Mouse (Mus musculus): ENCODE data around the gene Gm45711.

The Gm45711 gene

DNA sequence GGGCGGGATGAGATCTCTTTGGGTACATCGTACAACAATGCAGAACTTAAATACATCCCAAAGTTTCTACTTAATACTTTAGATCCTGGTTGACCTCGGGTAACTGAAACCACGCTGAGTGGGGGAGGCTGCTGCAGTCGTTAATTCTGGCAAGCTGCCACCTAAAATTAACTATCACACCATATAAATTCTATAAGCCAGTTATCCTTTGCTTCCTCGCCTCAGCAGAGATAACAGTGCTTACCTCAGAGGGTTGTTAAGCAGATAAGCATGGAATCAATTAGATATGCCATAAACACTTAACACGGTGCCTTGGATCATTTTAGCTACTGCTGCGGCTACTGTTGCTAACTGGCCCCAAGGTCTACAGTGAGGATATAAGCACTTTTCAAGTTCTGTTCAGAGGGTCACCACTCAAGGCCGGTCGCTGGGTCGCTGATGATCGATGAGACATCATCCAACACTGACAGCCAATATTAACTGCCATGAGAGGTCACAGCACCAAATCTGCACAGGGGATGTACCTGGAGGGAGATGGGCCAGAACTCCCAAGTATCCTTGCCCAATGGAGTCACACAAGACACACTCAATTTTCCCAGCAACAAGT lies 67.7 kb downstream of the Gm45711 start:
- no peak for DNase-seq (ENCODE audit: low read depth, low spot score)

DNA sequence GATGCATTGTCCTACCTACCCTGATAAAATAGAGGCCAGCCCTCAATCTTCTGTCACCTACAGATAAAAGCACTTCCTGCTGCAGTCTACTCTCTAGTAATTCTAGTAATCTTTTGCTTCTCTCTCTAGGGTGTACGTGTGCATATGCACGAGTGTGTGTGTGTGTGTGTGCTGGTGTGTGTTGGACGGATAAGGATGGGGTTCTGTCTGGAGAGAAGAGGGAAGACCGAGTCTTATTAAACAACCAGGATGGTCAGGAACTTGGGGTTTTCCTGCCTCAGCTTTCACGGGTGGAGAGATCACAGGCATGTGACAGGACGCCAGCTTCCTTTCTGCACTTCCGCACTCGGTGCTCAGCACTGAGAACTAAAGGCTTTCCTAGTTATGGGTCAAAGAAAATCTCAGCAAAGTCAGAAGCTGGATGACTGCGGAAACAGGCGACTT lies 70.4 kb downstream of the Gm45711 start:
- no peak for DNase-seq (ENCODE audit: low read depth, low spot score)

DNA sequence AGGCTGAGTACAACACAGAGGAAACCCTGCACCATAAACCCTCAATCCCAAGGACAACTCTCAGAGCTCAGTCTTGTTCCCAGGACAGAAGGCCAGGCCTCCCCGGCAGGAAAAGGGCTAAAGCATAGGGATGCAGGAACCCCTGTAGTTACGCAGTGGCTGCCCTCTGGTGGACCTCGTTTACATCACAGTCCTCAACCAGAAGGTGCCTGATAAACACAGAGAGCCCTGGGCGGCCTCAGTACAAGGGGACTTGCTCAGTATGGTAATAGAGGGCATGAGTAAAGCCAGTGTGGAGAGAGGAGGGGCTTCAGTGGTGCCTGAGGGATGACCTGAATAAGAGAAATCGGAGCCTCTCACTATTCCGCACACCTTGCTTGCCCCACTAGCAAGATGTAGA lies 75.3 kb downstream of the Gm45711 start:
- DNase-seq (ENCODE audit: low read depth, low spot score) = no peak

DNA sequence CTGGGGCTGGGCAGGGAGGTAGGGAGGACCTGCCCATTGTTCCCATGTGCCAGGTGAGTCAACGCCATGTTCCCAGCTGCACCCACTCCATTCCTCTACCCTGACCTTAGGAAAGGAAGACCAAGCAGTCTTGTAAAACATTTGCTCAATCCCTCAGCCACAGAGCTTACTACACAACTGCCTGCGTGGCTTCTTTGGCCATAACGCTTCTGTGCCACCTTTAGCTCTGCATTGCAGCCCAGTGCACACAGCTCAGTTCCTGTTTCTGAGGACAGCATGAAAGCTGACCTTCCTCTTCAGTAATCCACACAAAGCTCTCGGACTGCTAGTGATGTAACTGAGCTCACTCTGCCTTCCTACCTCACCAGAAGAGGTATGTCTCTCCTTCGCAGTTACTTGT lies 77.0 kb downstream of the Gm45711 start:
- DNase-seq (ENCODE audit: low read depth, low spot score) = no peak

DNA sequence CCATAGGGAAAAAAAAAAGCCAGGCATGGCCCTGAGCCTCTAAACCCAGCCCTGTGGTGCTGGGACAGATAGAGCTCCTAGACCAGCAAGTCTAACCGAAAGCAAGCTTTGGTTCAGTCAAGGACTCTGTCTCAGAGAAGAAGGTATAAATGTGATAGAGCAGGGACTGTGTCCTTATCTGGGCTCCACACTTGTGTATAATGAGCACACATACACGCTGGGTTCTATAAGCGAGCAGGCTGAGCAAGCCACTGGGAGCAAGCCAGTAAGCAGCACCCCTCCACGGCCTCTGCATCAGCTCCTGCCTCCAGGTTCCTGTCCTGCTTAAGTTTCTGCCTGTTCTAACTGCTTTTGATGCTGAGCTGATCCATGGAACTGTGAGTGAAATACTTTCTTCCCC lies 77.8 kb downstream of the Gm45711 start:
- DNase-seq (ENCODE audit: low read depth, low spot score) = no peak
